Mouse (Mus musculus): Measurements from ENCODE around the gene Cwc27. TPM values are rescaled to one million over a fixed set of nuclear protein-coding genes. Genes with fewer than 3 reads are reported as not detected.

The Cwc27 gene
- 1 to 10 TPM in 1 of 2 experiments, under 1 TPM in 1; 0.83 to 4.6 TPM for polyA plus RNA-seq (2012; fragmentation: generic; extraction: Trizol)

GRCm38 (mm10) chr13:104816635-104817571 is at the start of gene Cwc27:
Gene Cwc27, minus strand, starts transcription at chr13:104817142.

GRCm38 (mm10) chr13:104863127-104863979 is 46.4 kb upstream of the Cwc27 start, which contains the start of gene Shisal2b:
Gene Shisal2b, minus strand, starts transcription at chr13:104863893.

GRCm38 (mm10) chr13:104792184-104792583 is 24.8 kb downstream of the Cwc27 start, which contains the start of gene Srek1ip1:
Gene Srek1ip1, plus strand, starts transcription at chr13:104792484.

Other genes with a start within 250 kb of the Cwc27 start
- 10 to 100 TPM in 1 of 2 experiments, 1 to 10 TPM in 1; 2.9 to 13.2 TPM for gene Srek1ip1, start 24.7 kb downstream of the Cwc27 start, polyA plus RNA-seq (2012; fragmentation: generic; extraction: Trizol)
- not detected for gene Shisal2b, start 46.8 kb upstream of the Cwc27 start, polyA plus RNA-seq (2012; fragmentation: generic; extraction: Trizol)
- not detected for gene Rgs7bp, start 237.8 kb upstream of the Cwc27 start, polyA plus RNA-seq (2012; fragmentation: generic; extraction: Trizol)

Data from C3H10T1/2 (cell line).